Mouse (Mus musculus): ENCODE measurements around the gene Fbxo48. TPM values are rescaled to one million over a fixed set of nuclear protein-coding genes. Genes with fewer than 3 reads are reported as not detected.

Fbxo48 gene
- polyA plus RNA-seq (2015; fragmentation: Nextera tagmentation; extraction: Ambion mirVana), result 0.17 and 0.25 TPM in 2 replicates

GRCm38 (mm10) chr11:16950976-16951760, at the start of gene Fbxo48:
Gene Fbxo48 (plus strand): TSS chr11:16951375.
- H3K36me3 ChIP-seq (ENCODE audit: control insufficient read depth, insufficient read depth), result no peaks in the 10 kb centered on the region
- no peaks in the 10 kb centered on the region for H3K27me3 ChIP-seq (replicated peaks; ENCODE audit: control insufficient read depth, insufficient read depth, low read length)
- ATAC-seq, result peak; percentile 100
- H3K4me3 ChIP-seq (ENCODE audit: low read depth, low read length), result peak within 1 kb of the TSS; percentile 62
- no peaks in the 10 kb centered on the region for H3K9me3 ChIP-seq (ENCODE audit: control insufficient read depth)
- peak within 1 kb of the TSS; percentile 85 for H3K4me2 ChIP-seq (replicated peaks; ENCODE audit: low read depth)
- peak within 1 kb of the TSS; percentile 46 for H3K9ac ChIP-seq (ENCODE audit: low read depth, low read length)
- TF ChIP-seq CTCF (IDR thresholded peaks at IDR 0.05; ENCODE audit: low read depth), result no peak
- under 1% methylated on average over 38 of the region's 38 CpGs for WGBS
- H3K27ac ChIP-seq (ENCODE audit: low read depth, low read length), result 0 out of 2 replicates have a peak within 1 kb of the TSS, but pooled peaks have one; percentile 6
- no peaks in the 10 kb centered on the region for H3K4me1 ChIP-seq (replicated peaks; ENCODE audit: control insufficient read depth, insufficient read depth, low read length)

DNA sequence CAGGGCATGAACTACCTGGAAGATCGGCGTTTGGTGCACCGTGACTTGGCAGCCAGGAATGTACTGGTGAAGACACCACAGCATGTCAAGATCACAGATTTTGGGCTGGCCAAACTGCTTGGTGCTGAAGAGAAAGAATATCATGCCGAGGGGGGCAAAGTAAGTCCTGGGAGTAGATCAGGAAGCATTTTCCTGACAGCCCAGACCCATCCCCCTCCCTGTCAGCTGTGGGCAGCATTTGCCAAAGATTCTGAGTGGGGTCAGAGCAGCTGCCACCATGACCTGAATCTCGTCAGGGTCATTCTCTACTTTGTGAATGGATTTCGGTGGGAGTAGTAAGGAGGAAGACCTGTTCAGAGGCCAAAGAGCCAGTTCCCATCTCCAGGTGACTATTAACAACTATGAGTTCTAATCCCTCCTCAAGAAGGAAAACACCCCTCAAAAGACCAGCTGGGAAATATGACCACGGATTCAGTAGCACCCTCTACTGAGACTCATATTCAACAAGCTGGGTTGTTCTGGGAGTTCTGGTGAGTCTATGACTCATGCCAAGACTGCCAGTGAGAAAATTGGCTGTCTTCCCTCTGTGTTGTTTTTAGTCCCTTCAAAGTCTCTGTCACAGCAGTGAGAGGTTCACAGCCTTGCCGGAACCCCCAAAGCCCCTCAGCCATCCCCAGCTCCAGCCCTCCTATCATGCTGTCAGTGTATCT, 46.7 kb upstream of the Fbxo48 start:
- no peak overlapping the region for H3K4me2 ChIP-seq (replicated peaks; ENCODE audit: low read depth)
- no peak for ATAC-seq
- H3K4me1 ChIP-seq (replicated peaks; ENCODE audit: control insufficient read depth, insufficient read depth, low read length), result peaks cover 8% of the 10 kb centered on the region
- no peak overlapping the region for H3K9ac ChIP-seq (ENCODE audit: low read depth, low read length)
- H3K36me3 ChIP-seq (ENCODE audit: control insufficient read depth, insufficient read depth), result peaks cover 17% of the 10 kb centered on the region
- H3K4me3 ChIP-seq (ENCODE audit: low read depth, low read length), result no peak overlapping the region
- WGBS, result 84% methylated on average over 8 of the region's 8 CpGs
- TF ChIP-seq CTCF (IDR thresholded peaks at IDR 0.05; ENCODE audit: low read depth), result no peak
- no peaks in the 10 kb centered on the region for H3K27me3 ChIP-seq (replicated peaks; ENCODE audit: control insufficient read depth, insufficient read depth, low read length)
- no peaks in the 10 kb centered on the region for H3K9me3 ChIP-seq (ENCODE audit: control insufficient read depth)
- H3K27ac ChIP-seq (ENCODE audit: low read depth, low read length), result no peak overlapping the region

DNA sequence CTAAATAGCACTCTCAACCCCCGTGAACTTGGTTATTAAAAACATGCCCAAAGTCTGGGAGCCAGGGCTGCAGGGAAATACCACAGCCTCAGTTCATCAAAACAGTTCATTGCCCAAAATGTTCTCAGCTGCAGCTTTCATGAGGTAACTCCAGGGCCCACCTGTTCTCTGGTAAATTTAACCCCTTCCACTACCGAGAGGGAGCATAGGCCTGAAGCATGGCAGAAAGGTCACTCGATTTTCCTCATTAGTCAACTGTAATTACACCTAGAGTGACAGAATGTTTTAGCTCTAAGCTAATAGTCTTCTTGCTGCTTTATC, 46.2 kb upstream of the Fbxo48 start:
- Histone ChIP-seq H3K4me2 (replicated peaks; ENCODE audit: low read depth) (no peak overlapping the region), H3K36me3 (ENCODE audit: control insufficient read depth, insufficient read depth) (peaks cover 20% of the 10 kb centered on the region)
- ATAC-seq, result no peak

DNA sequence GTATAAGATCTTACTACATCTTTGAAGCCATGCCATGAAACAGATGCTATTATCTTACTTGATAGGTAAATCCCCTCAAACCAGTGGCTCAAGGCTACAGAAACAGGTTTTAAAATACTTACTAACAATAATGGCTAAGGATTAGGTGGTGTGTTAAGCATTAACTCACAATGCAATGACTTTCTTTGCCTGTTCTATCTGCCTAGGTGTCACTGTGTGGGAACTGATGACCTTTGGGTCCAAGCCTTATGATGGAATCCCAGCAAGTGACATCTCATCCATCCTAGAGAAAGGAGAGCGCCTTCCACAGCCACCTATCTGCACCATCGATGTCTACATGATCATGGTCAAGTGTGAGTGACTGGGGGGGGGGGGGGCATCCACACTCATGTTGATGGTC, 44.6 kb upstream of the Fbxo48 start:
- Histone ChIP-seq H3K27ac (ENCODE audit: low read depth, low read length) (no peak overlapping the region), H3K36me3 (ENCODE audit: control insufficient read depth, insufficient read depth) (peaks cover 36% of the 10 kb centered on the region), H3K4me3 (ENCODE audit: low read depth, low read length) (no peak overlapping the region), H3K9ac (ENCODE audit: low read depth, low read length) (no peak overlapping the region), H3K4me2 (replicated peaks; ENCODE audit: low read depth) (no peak overlapping the region), H3K27me3 (replicated peaks; ENCODE audit: control insufficient read depth, insufficient read depth, low read length) (no peaks in the 10 kb centered on the region), H3K4me1 (replicated peaks; ENCODE audit: control insufficient read depth, insufficient read depth, low read length) (peaks cover 8% of the 10 kb centered on the region), H3K9me3 (ENCODE audit: control insufficient read depth) (no peaks in the 10 kb centered on the region)
- ATAC-seq, result peak; percentile 62; the same call in 1 of the 2 replicates
- no peak for TF ChIP-seq CTCF (IDR thresholded peaks at IDR 0.05; ENCODE audit: low read depth)
- 69% methylated on average over 2 of the region's 2 CpGs for WGBS

More for the DNA sequence above, 46.2 kb upstream of the Fbxo48 start:
- no peak overlapping the region for H3K4me3 ChIP-seq (ENCODE audit: low read depth, low read length)
- no peak overlapping the region for H3K9ac ChIP-seq (ENCODE audit: low read depth, low read length)
- H3K27me3 ChIP-seq (replicated peaks; ENCODE audit: control insufficient read depth, insufficient read depth, low read length), result no peaks in the 10 kb centered on the region
- peaks cover 8% of the 10 kb centered on the region for H3K4me1 ChIP-seq (replicated peaks; ENCODE audit: control insufficient read depth, insufficient read depth, low read length)
- no peak overlapping the region for H3K27ac ChIP-seq (ENCODE audit: low read depth, low read length)
- H3K9me3 ChIP-seq (ENCODE audit: control insufficient read depth), result no peaks in the 10 kb centered on the region
- TF ChIP-seq CTCF (IDR thresholded peaks at IDR 0.05; ENCODE audit: low read depth), result no peak
- WGBS, result 74% methylated on average over 3 of the region's 3 CpGs

DNA sequence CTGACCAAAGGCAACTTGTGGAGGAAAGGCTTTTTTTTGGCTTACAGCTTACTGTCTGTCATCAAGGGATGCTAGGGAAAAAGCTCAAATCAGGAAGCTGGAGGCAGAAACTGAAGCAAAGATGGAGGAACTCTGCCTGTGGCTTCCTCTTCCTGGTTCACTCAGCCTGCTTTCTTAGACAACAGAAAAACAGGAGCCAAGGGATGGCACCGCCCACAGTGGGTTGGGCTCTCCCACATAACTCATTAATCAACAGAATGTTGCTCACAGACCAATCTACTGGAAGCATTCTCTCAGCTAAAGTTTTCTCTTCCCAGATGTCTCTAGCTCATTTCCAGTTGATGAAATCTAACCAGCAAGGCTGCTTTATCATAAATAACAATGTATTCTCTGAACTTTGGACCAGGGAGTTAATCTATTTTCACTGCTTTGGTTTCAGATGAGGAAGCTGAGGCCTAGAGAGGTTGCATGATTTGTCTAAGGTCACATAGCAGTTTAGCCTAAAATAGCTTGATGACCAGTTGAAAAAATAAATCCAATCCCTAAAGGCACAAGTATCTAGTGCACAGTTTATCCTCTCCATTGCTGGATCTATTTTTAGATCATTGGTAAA, 43.6 kb upstream of the Fbxo48 start:
- Histone ChIP-seq H3K36me3 (ENCODE audit: control insufficient read depth, insufficient read depth) (peaks cover 44% of the 10 kb centered on the region), H3K4me2 (replicated peaks; ENCODE audit: low read depth) (no peak overlapping the region), H3K9ac (ENCODE audit: low read depth, low read length) (no peak overlapping the region), H3K27ac (ENCODE audit: low read depth, low read length) (peak overlapping the region; percentile 85), H3K9me3 (ENCODE audit: control insufficient read depth) (no peaks in the 10 kb centered on the region), H3K4me3 (ENCODE audit: low read depth, low read length) (no peak overlapping the region), H3K4me1 (replicated peaks; ENCODE audit: control insufficient read depth, insufficient read depth, low read length) (peaks cover 8% of the 10 kb centered on the region), H3K27me3 (replicated peaks; ENCODE audit: control insufficient read depth, insufficient read depth, low read length) (no peaks in the 10 kb centered on the region)
- peak; percentile 86 for ATAC-seq
- no peak for TF ChIP-seq CTCF (IDR thresholded peaks at IDR 0.05; ENCODE audit: low read depth)
- WGBS, result 62% methylated on average over 1 of the region's 1 CpGs

- no peak for ATAC-seq
- no peak overlapping the region for H3K4me3 ChIP-seq (ENCODE audit: low read depth, low read length)
- H3K4me1 ChIP-seq (replicated peaks; ENCODE audit: control insufficient read depth, insufficient read depth, low read length), result no peaks in the 10 kb centered on the region; the same call in 1 of the 2 replicates
- no peak for TF ChIP-seq CTCF (IDR thresholded peaks at IDR 0.05; ENCODE audit: low read depth)
- H3K27me3 ChIP-seq (replicated peaks; ENCODE audit: control insufficient read depth, insufficient read depth, low read length), result no peaks in the 10 kb centered on the region
- H3K36me3 ChIP-seq (ENCODE audit: control insufficient read depth, insufficient read depth), result peaks cover 24% of the 10 kb centered on the region
- no peak overlapping the region for H3K4me2 ChIP-seq (replicated peaks; ENCODE audit: low read depth)
- H3K9ac ChIP-seq (ENCODE audit: low read depth, low read length), result no peak overlapping the region
- no peak overlapping the region; the same call in 1 of the 2 replicates for H3K27ac ChIP-seq (ENCODE audit: low read depth, low read length)
- 46% methylated on average over 3 of the region's 3 CpGs for WGBS
- H3K9me3 ChIP-seq (ENCODE audit: control insufficient read depth), result no peaks in the 10 kb centered on the region
Observed at GRCm38 (mm10) chr11:16914756-16915155, 36.4 kb upstream of the Fbxo48 start.

Data from intestine, postnatal 0 days (tissue).